In genomic region chr9:106158037-106158491, GRCm38 (mm10) we compare ENCODE assay signal across 15 mouse cellular contexts. TPM values are rescaled to one million over a fixed set of nuclear protein-coding genes. Genes with fewer than 3 reads are reported as not detected.
DNase-seq lines count a peak whose midpoint lies in the region; ATAC-seq lines count a peak whose summit lies in the region.
"Had no signal": no experiment of that assay in that cellular context is flagged by ENCODE, and none has a peak within 500 bp of the region (broad histone marks: within the 10 kb centered on the region; RNA-seq: fewer than 3 reads in every experiment).

Gene Glyctk, minus strand, starts transcription at chr9:106158138.

- intact Hi-C loops in left cerebral cortex, postnatal 10 days (cut with DNase I) = no loop called here

- no peak for ATAC-seq in midbrain, embryonic 16.5 days
- ATAC-seq in midbrain, embryonic 15.5 days (replicated peaks) = no peak

- H3K4me3 ChIP-seq in midbrain, embryonic 10.5 days = no peak within 1 kb of the TSS
- H3K4me3 ChIP-seq in midbrain, embryonic 16.5 days (ENCODE audit: low read depth, low read length) = no peak within 1 kb of the TSS
- H3K4me3 ChIP-seq in midbrain, embryonic 15.5 days = no peak within 1 kb of the TSS
- H3K4me3 ChIP-seq: embryonic facial prominence, embryonic 12.5 days; heart, embryonic 15.5 days had no signal

- H3K36me3 ChIP-seq in midbrain, embryonic 10.5 days = peaks cover 20% of the 10 kb centered on the region
- peaks cover under 1% of the 10 kb centered on the region; the same call in 1 of the 2 replicates for H3K36me3 ChIP-seq in midbrain, embryonic 16.5 days (ENCODE audit: control insufficient read depth, insufficient read depth, low read length)
- H3K36me3 ChIP-seq in midbrain, embryonic 15.5 days (replicated peaks) = peaks cover 5% of the 10 kb centered on the region; the same call in 1 of the 2 replicates
- H3K36me3 ChIP-seq: embryonic facial prominence, embryonic 12.5 days; heart, embryonic 15.5 days; limb, embryonic 10.5 days had no signal

- peaks cover 53% of the 10 kb centered on the region for H3K4me1 ChIP-seq in midbrain, embryonic 10.5 days
- H3K4me1 ChIP-seq in midbrain, embryonic 16.5 days (ENCODE audit: control insufficient read depth, insufficient read depth, low read length) = peaks cover 12% of the 10 kb centered on the region
- H3K4me1 ChIP-seq in midbrain, embryonic 15.5 days = peaks cover 38% of the 10 kb centered on the region
- H3K4me1 ChIP-seq: embryonic facial prominence, embryonic 12.5 days had no signal

- no peak within 1 kb of the TSS for H3K9ac ChIP-seq in midbrain, embryonic 16.5 days (ENCODE audit: low read depth, low read length)
- H3K9ac ChIP-seq in midbrain, embryonic 15.5 days = no peak within 1 kb of the TSS
- H3K9ac ChIP-seq: embryonic facial prominence, embryonic 12.5 days; heart, embryonic 15.5 days had no signal

- peak within 1 kb of the TSS; percentile 47; the same call in 1 of the 2 replicates for H3K27ac ChIP-seq in midbrain, embryonic 10.5 days (replicated peaks)
- no peak within 1 kb of the TSS for H3K27ac ChIP-seq in midbrain, embryonic 16.5 days (ENCODE audit: low read length)
- peak within 1 kb of the TSS; percentile 97; the same call in 1 of the 2 replicates for H3K27ac ChIP-seq in midbrain, embryonic 15.5 days
- H3K27ac ChIP-seq: embryonic facial prominence, embryonic 12.5 days; heart, embryonic 15.5 days; limb, embryonic 10.5 days; macrophage had no signal

- DNase-seq in midbrain, embryonic 10.5 days (ENCODE audit: low spot score) = no peak
- DNase-seq in kidney, adult 18-20 months = peak; percentile 50
- peak; percentile 73 to 87 for DNase-seq in kidney, postnatal 36 days
- DNase-seq in urinary bladder, postnatal 14 days (ENCODE audit: low spot score) = no peak
- no peak for DNase-seq in left cerebral cortex, postnatal 10 days (ENCODE audit: extremely low spot score in 1 of 2, low spot score in 2 of 2)
- DNase-seq: adrenal gland, postnatal 36 days; cerebellum, adult 9-10 months; gastrocnemius, adult 2 months; thymus, adult 18-20 months had no signal

- no peak within 1 kb of the TSS for H3K4me2 ChIP-seq in midbrain, embryonic 16.5 days (ENCODE audit: low read length)
- H3K4me2 ChIP-seq in midbrain, embryonic 15.5 days = no peak within 1 kb of the TSS

- peaks cover 4% of the 10 kb centered on the region; the same call in 1 of the 2 replicates for H3K27me3 ChIP-seq in midbrain, embryonic 10.5 days (ENCODE audit: low read depth, poor library complexity, severe bottlenecking)
- H3K27me3 ChIP-seq in midbrain, embryonic 16.5 days (ENCODE audit: control insufficient read depth, insufficient read depth, low read depth, low read length) = no peaks in the 10 kb centered on the region
- no peaks in the 10 kb centered on the region for H3K27me3 ChIP-seq in midbrain, embryonic 15.5 days (replicated peaks)
- H3K27me3 ChIP-seq: embryonic facial prominence, embryonic 12.5 days had no signal

- WGBS in midbrain, embryonic 10.5 days = 88% methylated on average over 6 of the region's 6 CpGs
- 80% methylated on average over 6 of the region's 6 CpGs for WGBS in midbrain, embryonic 16.5 days
- 86% methylated on average over 6 of the region's 6 CpGs for WGBS in midbrain, embryonic 15.5 days

- H3K9me3 ChIP-seq in midbrain, embryonic 10.5 days (replicated peaks) = no peaks in the 10 kb centered on the region
- no peaks in the 10 kb centered on the region for H3K9me3 ChIP-seq in midbrain, embryonic 16.5 days (replicated peaks; ENCODE audit: control insufficient read depth, low read length, poor library complexity, severe bottlenecking)
- H3K9me3 ChIP-seq in midbrain, embryonic 15.5 days = no peaks in the 10 kb centered on the region
- H3K9me3 ChIP-seq: embryonic facial prominence, embryonic 12.5 days; heart, embryonic 15.5 days; limb, embryonic 10.5 days had no signal

RNA-seq across cellular contexts. Expression of gene Glyctk, which starts in this region (rescaled TPM):
- polyA plus RNA-seq in midbrain, embryonic 10.5 days (2016; fragmentation: Nextera tagmentation; extraction: Ambion mirVana) = 5.0 and 8.4 TPM in 2 replicates
- polyA plus RNA-seq in midbrain, embryonic 16.5 days (2015; fragmentation: Nextera tagmentation; extraction: Ambion mirVana) = 3.5 and 3.9 TPM in 2 replicates
- polyA plus RNA-seq in midbrain, embryonic 15.5 days (2015; fragmentation: Nextera tagmentation; extraction: Ambion mirVana) = 4.5 and 4.9 TPM in 2 replicates
- 1 to 10 TPM; 4.1 to 7.4 TPM for total RNA-seq in left cerebral cortex, postnatal 10 days (2021)

Comparison
In these comparisons a context has a peak if more than half of its experiments do, and no peak if none do; other contexts are left out.
1. DNase-seq: peak in kidney, adult 18-20 months (single experiment) and kidney, postnatal 36 days (2 of 2); none in midbrain, embryonic 10.5 days (single experiment), urinary bladder, postnatal 14 days (single experiment) and left cerebral cortex, postnatal 10 days (0 of 2).